Mouse (Mus musculus) lung, postnatal 25 days (tissue): ENCODE measurements around the gene Rad51ap2.
A peak's percentile ranks its signal among the peaks of the same experiment; 100 is the strongest.

Experiments
- DNase-seq: peaks from one replicate; pipeline ENCODE4 v3.0.0; 2022; ENCODE audit warnings: low spot score

Gene Rad51ap2

GRCm38 (mm10) chr12:11455549-11456194 is at the start of gene Rad51ap2:
Gene Rad51ap2 (plus strand): TSS chr12:11456079.
- peak; percentile 79 for DNase-seq

GRCm38 (mm10) chr12:11407679-11408078 is 48.2 kb upstream of the Rad51ap2 start:
- DNase-seq = no peak

- DNase-seq = no peak
Measured at GRCm38 (mm10) chr12:11418112-11418511, 37.8 kb upstream of the Rad51ap2 start.

- DNase-seq = no peak
Measured at GRCm38 (mm10) chr12:11427396-11427795, 28.5 kb upstream of the Rad51ap2 start.

GRCm38 (mm10) chr12:11433126-11433525 is 22.8 kb upstream of the Rad51ap2 start:
- DNase-seq = no peak

GRCm38 (mm10) chr12:11433716-11434115 is 22.2 kb upstream of the Rad51ap2 start:
- no peak for DNase-seq

- DNase-seq = no peak
Measured at GRCm38 (mm10) chr12:11434446-11434845, 21.4 kb upstream of the Rad51ap2 start.

- DNase-seq = no peak
Measured at GRCm38 (mm10) chr12:11435246-11436022, 20.4 kb upstream of the Rad51ap2 start.

- no peak for DNase-seq
Measured at GRCm38 (mm10) chr12:11436023-11436350, 19.9 kb upstream of the Rad51ap2 start.

GRCm38 (mm10) chr12:11436497-11437265 is 19.2 kb upstream of the Rad51ap2 start, which contains the start of gene Vsnl1:
Gene Vsnl1 (minus strand): TSS chr12:11436613.
- peak; percentile 35 for DNase-seq

- peak; percentile 48 for DNase-seq
Measured at GRCm38 (mm10) chr12:11437266-11437906, 18.5 kb upstream of the Rad51ap2 start.

- no peak for DNase-seq
Measured at GRCm38 (mm10) chr12:11437907-11438447, 17.9 kb upstream of the Rad51ap2 start.

GRCm38 (mm10) chr12:11454146-11454545 is 1.7 kb upstream of the Rad51ap2 start:
- no peak for DNase-seq

- no peak for DNase-seq
Measured at GRCm38 (mm10) chr12:11456213-11456612, 334 bp downstream of the Rad51ap2 start.

GRCm38 (mm10) chr12:11456632-11457031 is 753 bp downstream of the Rad51ap2 start:
- no peak for DNase-seq
